Mouse (Mus musculus) adrenal gland, postnatal 4 days (tissue): ENCODE measurements around the gene Nle1. TPM values are rescaled to one million over a fixed set of nuclear protein-coding genes. Genes with fewer than 3 reads are reported as not detected.

Source experiments
- total RNA-seq, 2 experiments: library from RNA; stranded (reverse); gene quantifications; 2 replicates each; pipeline ENCODE4 v1.2.3; 2021

The Nle1 gene
- total RNA-seq, 2 experiments from 2014 or later, result 30.7 to 33.4 TPM

Other genes starting within 250 kb of the Nle1 start
- 1 to 10 TPM in 1 of 2 experiments, under 1 TPM in 1; 0.53 to 1.0 TPM for gene Cct6b, start 144.1 kb downstream of the Nle1 start, total RNA-seq
- gene Zfp830, start 144.1 kb downstream of the Nle1 start, total RNA-seq, result 10 to 100 TPM; 22.2 to 22.6 TPM
- 10 to 100 TPM; 31.5 to 34.9 TPM for gene Lig3, start 127.3 kb downstream of the Nle1 start, total RNA-seq
- 10 to 100 TPM; 10.6 to 12.0 TPM for gene Rffl, start 37.2 kb downstream of the Nle1 start, total RNA-seq
- 10 to 100 TPM; 16.4 to 16.8 TPM for gene Rad51d, start 17.8 kb downstream of the Nle1 start, total RNA-seq
- gene Fndc8, start 16.3 kb downstream of the Nle1 start, total RNA-seq, result under 1 TPM; 0.23 to 0.25 TPM
- gene Unc45b, start 2.1 kb upstream of the Nle1 start, total RNA-seq, result 10 to 100 TPM; 14.9 to 15.5 TPM
- gene Slfn5, start 42.9 kb upstream of the Nle1 start, total RNA-seq, result 10 to 100 TPM; 25.0 to 25.4 TPM
- 10 to 100 TPM; 15.7 to 18.1 TPM for gene Slfn9, start 83.4 kb upstream of the Nle1 start, total RNA-seq
- gene Slfn8, start 112.4 kb upstream of the Nle1 start, total RNA-seq, result 1 to 10 TPM in 1 of 2 experiments, under 1 TPM in 1; 0.84 to 1.3 TPM
- gene Slfn2, start 156.7 kb upstream of the Nle1 start, total RNA-seq, result 1 to 10 TPM; 5.2 to 5.3 TPM
- gene Slfn1, start 208.4 kb upstream of the Nle1 start, total RNA-seq, result under 1 TPM; 0.25 to 0.54 TPM